Mouse (Mus musculus): ENCODE results near the gene Bcat1. TPM values are rescaled to one million over a fixed set of nuclear protein-coding genes. Genes with fewer than 3 reads are reported as not detected.

The Bcat1 gene
- polyA plus RNA-seq, 1 experiment, result 141 TPM

DNA sequence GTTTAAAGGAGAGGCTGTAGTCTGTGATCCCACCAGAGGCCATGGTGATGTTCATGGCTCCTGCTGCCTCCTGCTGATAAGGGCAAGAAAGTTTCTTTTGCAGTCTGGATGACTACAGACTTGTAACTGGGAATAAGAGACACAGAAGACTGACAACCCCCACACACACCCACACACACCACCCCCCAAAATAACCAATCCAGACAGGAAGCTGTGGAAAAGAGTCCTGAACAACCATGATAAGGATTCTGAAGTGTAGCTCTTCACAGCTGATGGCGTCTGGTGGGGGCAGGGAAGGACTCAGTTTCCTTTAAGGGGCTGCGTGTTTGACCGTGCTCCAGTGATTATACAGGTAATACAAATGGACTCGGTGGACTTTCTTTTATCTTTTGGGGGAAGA lies 13.4 kb upstream of the Bcat1 start:
- no peaks in the 10 kb centered on the region for H3K36me3 ChIP-seq (ENCODE audit: control insufficient read depth, insufficient read depth, low read length, poor library complexity, severe bottlenecking)
- no peak overlapping the region for H3K4me3 ChIP-seq (ENCODE audit: low read depth, low read length)
- H3K27me3 ChIP-seq (ENCODE audit: control insufficient read depth, insufficient read depth, low read length, poor library complexity, severe bottlenecking), result no peaks in the 10 kb centered on the region
- H3K4me1 ChIP-seq (ENCODE audit: control insufficient read depth, insufficient read depth, low read length), result peaks cover 12% of the 10 kb centered on the region
- TF ChIP-seq EP300 (IDR thresholded peaks at IDR 0.05; ENCODE audit: insufficient read depth, low read depth, low read length) (no peak), POLR2A (IDR thresholded peaks at IDR 0.05; ENCODE audit: insufficient read depth, low read length) (no peak), CTCF (IDR thresholded peaks at IDR 0.05; ENCODE audit: low read depth, low read length) (no peak)
- no peak overlapping the region for H3K9ac ChIP-seq (ENCODE audit: low read depth, poor library complexity, severe bottlenecking)
- no peak overlapping the region; the same call in 1 of the 2 replicates for H3K27ac ChIP-seq (ENCODE audit: insufficient read depth, low read length)
- no peaks in the 10 kb centered on the region for H3K9me3 ChIP-seq (replicated peaks; ENCODE audit: control insufficient read depth, insufficient read depth, low read length, poor library complexity, severe bottlenecking)

DNA sequence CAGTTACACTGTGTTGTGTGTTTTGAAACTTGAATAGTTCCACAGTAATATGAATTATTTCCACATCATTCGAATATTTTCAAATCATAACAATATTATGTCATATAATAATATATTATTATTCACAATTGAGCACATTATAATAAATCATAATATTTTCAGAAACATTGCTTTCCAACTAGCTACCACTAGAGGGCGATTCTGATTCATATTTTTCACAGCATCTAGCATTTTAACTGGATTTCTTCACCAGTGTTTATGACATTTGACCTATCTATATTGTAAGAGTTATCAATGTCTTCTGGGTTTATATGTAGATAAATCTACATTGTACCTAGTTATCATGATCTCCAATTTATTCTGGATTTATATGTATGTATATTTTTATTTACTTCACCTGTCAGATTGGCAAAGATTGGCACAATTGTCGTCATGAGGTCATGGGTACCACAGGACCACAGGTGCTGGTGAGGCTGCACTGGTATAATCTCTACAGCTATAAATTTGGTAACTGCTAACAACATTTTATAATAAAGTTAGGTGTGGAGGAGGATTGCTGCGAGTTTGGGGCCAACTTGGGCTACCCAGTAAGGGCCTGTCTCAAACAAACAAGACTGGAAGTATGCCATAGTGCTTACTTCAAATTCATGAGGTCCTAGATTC lies 12.6 kb upstream of the Bcat1 start:
- H3K4me1 ChIP-seq (ENCODE audit: control insufficient read depth, insufficient read depth, low read length), result peaks cover 9% of the 10 kb centered on the region
- H3K9me3 ChIP-seq (replicated peaks; ENCODE audit: control insufficient read depth, insufficient read depth, low read length, poor library complexity, severe bottlenecking), result no peaks in the 10 kb centered on the region
- no peak overlapping the region for H3K9ac ChIP-seq (ENCODE audit: low read depth, poor library complexity, severe bottlenecking)
- no peaks in the 10 kb centered on the region for H3K27me3 ChIP-seq (ENCODE audit: control insufficient read depth, insufficient read depth, low read length, poor library complexity, severe bottlenecking)
- H3K4me3 ChIP-seq (ENCODE audit: low read depth, low read length), result no peak overlapping the region
- TF ChIP-seq POLR2A (IDR thresholded peaks at IDR 0.05; ENCODE audit: insufficient read depth, low read length) (no peak), CTCF (IDR thresholded peaks at IDR 0.05; ENCODE audit: low read depth, low read length) (no peak), EP300 (IDR thresholded peaks at IDR 0.05; ENCODE audit: insufficient read depth, low read depth, low read length) (no peak)
- no peaks in the 10 kb centered on the region for H3K36me3 ChIP-seq (ENCODE audit: control insufficient read depth, insufficient read depth, low read length, poor library complexity, severe bottlenecking)
- no peak overlapping the region for H3K27ac ChIP-seq (ENCODE audit: insufficient read depth, low read length)

DNA sequence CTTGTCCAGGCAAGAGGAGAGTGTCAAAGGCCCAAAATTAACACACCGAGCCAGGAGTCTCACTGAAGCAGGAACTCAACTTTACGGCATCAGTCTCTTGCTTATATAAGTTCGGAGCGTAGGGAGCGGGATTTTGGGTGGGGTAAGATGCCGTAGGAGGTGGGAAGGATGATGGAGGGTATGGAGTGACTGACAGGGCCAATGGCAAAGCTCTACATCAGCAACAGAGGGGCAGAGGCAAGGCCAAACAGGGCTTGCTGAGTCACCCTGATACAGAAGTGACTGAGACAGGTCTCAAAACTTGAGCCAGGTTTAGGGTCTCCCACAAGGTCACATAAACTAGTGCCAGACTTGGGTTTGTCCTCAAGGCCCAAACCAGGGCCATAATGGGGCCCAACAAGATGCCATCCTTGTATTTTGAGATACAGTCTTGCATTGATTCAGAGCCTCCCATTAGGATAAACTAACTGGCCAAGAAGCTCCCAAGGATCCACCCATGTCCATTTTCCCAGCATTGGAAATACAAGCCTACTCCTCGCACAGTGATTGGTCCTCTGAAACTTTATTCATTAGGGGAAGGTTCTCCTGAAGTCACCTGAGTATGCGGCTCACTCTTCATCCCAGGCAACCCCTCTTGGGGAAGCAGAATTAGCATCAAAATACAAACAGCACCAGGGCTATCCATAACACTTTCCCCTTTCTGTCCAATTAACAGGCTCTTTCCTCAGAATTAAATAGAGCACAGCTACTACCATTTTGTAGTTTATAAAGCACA lies 8.5 kb upstream of the Bcat1 start:
- Histone ChIP-seq H3K9me3 (replicated peaks; ENCODE audit: control insufficient read depth, insufficient read depth, low read length, poor library complexity, severe bottlenecking) (peaks cover 2% of the 10 kb centered on the region; the same call in 1 of the 2 replicates), H3K27ac (ENCODE audit: insufficient read depth, low read length) (peak overlapping the region; percentile 55; the same call in 1 of the 2 replicates)
- no peak for TF ChIP-seq POLR2A (IDR thresholded peaks at IDR 0.05; ENCODE audit: insufficient read depth, low read length)
- TF ChIP-seq EP300 (IDR thresholded peaks at IDR 0.05; ENCODE audit: insufficient read depth, low read depth, low read length), result 0 out of 2 replicates have a peak, but pooled peaks have one; percentile 23
- TF ChIP-seq CTCF (IDR thresholded peaks at IDR 0.05; ENCODE audit: low read depth, low read length), result no peak

DNA sequence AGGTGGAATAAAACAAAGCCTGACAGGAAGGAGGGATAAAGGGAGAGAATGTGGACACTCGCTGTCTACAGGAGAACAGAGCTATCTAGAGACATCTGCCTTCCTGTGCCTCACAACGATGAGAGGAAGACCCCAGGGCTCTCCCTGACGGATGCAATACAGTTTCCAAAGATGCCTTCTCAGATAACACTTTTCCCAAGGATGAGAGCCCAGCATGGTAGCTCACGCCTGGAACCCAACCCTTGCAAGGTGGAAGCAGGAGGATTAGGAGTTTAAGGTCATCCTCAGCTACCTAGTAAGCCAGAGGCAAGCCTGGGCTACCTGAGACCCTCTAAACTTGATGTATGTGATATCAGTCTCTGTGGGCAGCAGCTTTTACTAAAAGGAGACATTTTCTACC lies 5.7 kb upstream of the Bcat1 start:
- no peak overlapping the region for H3K9ac ChIP-seq (ENCODE audit: low read depth, poor library complexity, severe bottlenecking)
- TF ChIP-seq CTCF (IDR thresholded peaks at IDR 0.05; ENCODE audit: low read depth, low read length) (no peak), EP300 (IDR thresholded peaks at IDR 0.05; ENCODE audit: insufficient read depth, low read depth, low read length) (no peak), POLR2A (IDR thresholded peaks at IDR 0.05; ENCODE audit: insufficient read depth, low read length) (no peak)
- H3K36me3 ChIP-seq (ENCODE audit: control insufficient read depth, insufficient read depth, low read length, poor library complexity, severe bottlenecking), result no peaks in the 10 kb centered on the region
- H3K4me1 ChIP-seq (ENCODE audit: control insufficient read depth, insufficient read depth, low read length), result peaks cover 6% of the 10 kb centered on the region
- no peaks in the 10 kb centered on the region for H3K27me3 ChIP-seq (ENCODE audit: control insufficient read depth, insufficient read depth, low read length, poor library complexity, severe bottlenecking)
- H3K27ac ChIP-seq (ENCODE audit: insufficient read depth, low read length), result no peak overlapping the region
- H3K9me3 ChIP-seq (replicated peaks; ENCODE audit: control insufficient read depth, insufficient read depth, low read length, poor library complexity, severe bottlenecking), result peaks cover 2% of the 10 kb centered on the region; the same call in 1 of the 2 replicates
- H3K4me3 ChIP-seq (ENCODE audit: low read depth, low read length), result no peak overlapping the region

More for the DNA sequence above, 8.5 kb upstream of the Bcat1 start:
- no peaks in the 10 kb centered on the region for H3K27me3 ChIP-seq (ENCODE audit: control insufficient read depth, insufficient read depth, low read length, poor library complexity, severe bottlenecking)
- H3K36me3 ChIP-seq (ENCODE audit: control insufficient read depth, insufficient read depth, low read length, poor library complexity, severe bottlenecking), result no peaks in the 10 kb centered on the region
- no peak overlapping the region for H3K4me3 ChIP-seq (ENCODE audit: low read depth, low read length)
- H3K4me1 ChIP-seq (ENCODE audit: control insufficient read depth, insufficient read depth, low read length), result peaks cover 1% of the 10 kb centered on the region
- no peak overlapping the region for H3K9ac ChIP-seq (ENCODE audit: low read depth, poor library complexity, severe bottlenecking)

DNA sequence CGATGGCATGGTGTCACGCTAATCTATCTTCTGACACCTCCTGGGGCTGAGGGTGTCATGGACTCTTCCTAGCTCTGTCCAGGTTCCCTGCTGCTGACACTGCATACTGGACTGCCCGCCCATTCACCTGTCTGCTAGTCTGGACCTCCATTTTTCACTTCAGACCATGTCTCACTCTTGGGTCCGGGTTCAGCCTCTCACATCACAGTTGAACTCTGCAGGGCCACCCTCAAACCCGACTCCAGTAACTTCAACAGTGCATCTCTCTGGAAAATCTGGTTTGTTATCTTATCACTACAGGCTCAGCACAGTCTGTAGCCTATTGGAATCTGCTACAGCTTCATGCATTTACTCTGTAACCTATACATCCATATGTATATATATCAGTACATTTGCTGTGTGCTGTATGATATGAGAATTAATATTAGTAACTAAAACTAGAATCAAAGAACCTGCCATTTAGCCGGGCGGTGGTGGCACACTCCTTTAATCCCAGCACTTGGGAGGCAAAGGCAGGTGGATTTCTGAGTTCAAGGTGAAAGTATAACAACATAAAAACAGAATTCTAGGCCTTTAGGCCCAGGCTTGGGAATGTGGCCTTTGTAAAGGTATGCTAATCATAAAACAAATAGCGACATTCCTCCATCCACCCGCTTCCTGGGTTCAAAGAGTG lies 3.2 kb upstream of the Bcat1 start:
- peak overlapping the region; percentile 84 for H3K27ac ChIP-seq (ENCODE audit: insufficient read depth, low read length)
- H3K4me3 ChIP-seq (ENCODE audit: low read depth, low read length), result no peak overlapping the region
- TF ChIP-seq POLR2A (IDR thresholded peaks at IDR 0.05; ENCODE audit: insufficient read depth, low read length), result no peak
- TF ChIP-seq EP300 (IDR thresholded peaks at IDR 0.05; ENCODE audit: insufficient read depth, low read depth, low read length), result no peak
- no peak for TF ChIP-seq CTCF (IDR thresholded peaks at IDR 0.05; ENCODE audit: low read depth, low read length)

More for the DNA sequence above, 3.2 kb upstream of the Bcat1 start:
- Histone ChIP-seq H3K36me3 (ENCODE audit: control insufficient read depth, insufficient read depth, low read length, poor library complexity, severe bottlenecking) (no peaks in the 10 kb centered on the region), H3K27me3 (ENCODE audit: control insufficient read depth, insufficient read depth, low read length, poor library complexity, severe bottlenecking) (no peaks in the 10 kb centered on the region), H3K9me3 (replicated peaks; ENCODE audit: control insufficient read depth, insufficient read depth, low read length, poor library complexity, severe bottlenecking) (peaks cover 2% of the 10 kb centered on the region; the same call in 1 of the 2 replicates), H3K4me1 (ENCODE audit: control insufficient read depth, insufficient read depth, low read length) (peaks cover 6% of the 10 kb centered on the region), H3K9ac (ENCODE audit: low read depth, poor library complexity, severe bottlenecking) (no peak overlapping the region)

All from ES-Bruce4 (cell line).